Comparison of ENCODE assay signal across 8 mouse cellular contexts in the genomic region with DNA sequence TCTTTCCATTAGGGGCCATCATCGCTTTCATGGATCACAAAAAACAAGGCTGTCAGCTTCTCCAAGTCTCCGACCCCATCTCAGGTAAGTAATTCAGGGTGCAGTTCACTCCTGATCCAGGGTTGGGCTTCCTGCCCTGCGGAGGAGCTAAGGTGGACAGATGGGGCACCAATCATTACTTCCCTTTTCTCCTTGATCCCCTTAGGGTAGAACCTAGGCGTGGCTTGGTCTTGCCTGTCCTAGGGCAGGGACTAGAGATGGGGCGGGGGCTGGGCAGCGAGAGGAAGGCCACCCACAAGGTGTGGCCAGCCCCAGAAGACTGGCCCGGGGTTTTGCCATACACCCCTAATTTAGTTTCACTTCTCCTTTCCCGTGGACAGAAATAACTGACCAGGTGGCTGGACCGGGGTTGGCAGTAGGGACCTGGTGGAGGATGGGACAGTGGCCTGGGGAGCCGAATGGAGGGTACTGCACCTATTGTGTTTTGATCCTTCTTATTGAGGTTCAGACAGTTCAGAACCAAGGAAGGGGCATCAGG. TPM values are rescaled to one million over a fixed set of nuclear protein-coding genes. Genes with fewer than 3 reads are reported as not detected.
DNase-seq lines count a peak whose midpoint lies in the region; ATAC-seq and TF ChIP-seq lines count a peak whose summit lies in the region.

No protein-coding gene starts in this region.

- 0 out of 2 replicates have a peak overlapping the region, but pooled peaks have one; percentile 30 for H3K27ac ChIP-seq in ES-Bruce4 (ENCODE audit: insufficient read depth, low read length)
- H3K27ac ChIP-seq in forebrain, embryonic 13.5 days = no peak overlapping the region
- H3K27ac ChIP-seq in midbrain, postnatal 0 days (ENCODE audit: low read depth, low read length) = no peak overlapping the region

- TF ChIP-seq CTCF in ES-Bruce4 (IDR thresholded peaks at IDR 0.05; ENCODE audit: low read depth, low read length) = no peak
- no peak for TF ChIP-seq CTCF in midbrain, postnatal 0 days (IDR thresholded peaks at IDR 0.05)

- TF ChIP-seq EP300 in ES-Bruce4 (IDR thresholded peaks at IDR 0.05; ENCODE audit: insufficient read depth, low read depth, low read length) = no peak

- H3K36me3 ChIP-seq in ES-Bruce4 (ENCODE audit: control insufficient read depth, insufficient read depth, low read length, poor library complexity, severe bottlenecking) = peaks cover 29% of the 10 kb centered on the region
- H3K36me3 ChIP-seq in forebrain, embryonic 13.5 days (ENCODE audit: poor library complexity, severe bottlenecking) = peaks cover 34% of the 10 kb centered on the region
- peaks cover 27% of the 10 kb centered on the region for H3K36me3 ChIP-seq in midbrain, postnatal 0 days (ENCODE audit: insufficient read depth, low read length)

- H3K4me2 ChIP-seq in forebrain, embryonic 13.5 days = peak overlapping the region; percentile 57
- no peak overlapping the region for H3K4me2 ChIP-seq in midbrain, postnatal 0 days (ENCODE audit: low read depth, low read length, poor library complexity, severe bottlenecking)

- peaks cover 9% of the 10 kb centered on the region for H3K4me1 ChIP-seq in ES-Bruce4 (ENCODE audit: control insufficient read depth, insufficient read depth, low read length)
- H3K4me1 ChIP-seq in forebrain, embryonic 13.5 days = peaks cover 13% of the 10 kb centered on the region
- H3K4me1 ChIP-seq in midbrain, postnatal 0 days (ENCODE audit: insufficient read depth, low read length) = peaks cover 7% of the 10 kb centered on the region; the same call in 1 of the 2 replicates

- H3K9me3 ChIP-seq in ES-Bruce4 (replicated peaks; ENCODE audit: control insufficient read depth, insufficient read depth, low read length, poor library complexity, severe bottlenecking) = no peaks in the 10 kb centered on the region
- H3K9me3 ChIP-seq in forebrain, embryonic 13.5 days (replicated peaks) = no peaks in the 10 kb centered on the region
- no peaks in the 10 kb centered on the region for H3K9me3 ChIP-seq in midbrain, postnatal 0 days (ENCODE audit: low read length)

- ATAC-seq in forebrain, embryonic 13.5 days = no peak
- ATAC-seq in midbrain, postnatal 0 days (ENCODE audit: low FRiP score) = no peak

- peak overlapping the region; percentile 76 for H3K9ac ChIP-seq in ES-Bruce4 (ENCODE audit: low read depth, poor library complexity, severe bottlenecking)
- no peak overlapping the region for H3K9ac ChIP-seq in forebrain, embryonic 13.5 days
- H3K9ac ChIP-seq in midbrain, postnatal 0 days (replicated peaks; ENCODE audit: low read length, poor library complexity, severe bottlenecking) = no peak overlapping the region

- no peaks in the 10 kb centered on the region for H3K27me3 ChIP-seq in ES-Bruce4 (ENCODE audit: control insufficient read depth, insufficient read depth, low read length, poor library complexity, severe bottlenecking)
- peaks cover 57% of the 10 kb centered on the region for H3K27me3 ChIP-seq in forebrain, embryonic 13.5 days
- peaks cover 31% of the 10 kb centered on the region for H3K27me3 ChIP-seq in midbrain, postnatal 0 days (ENCODE audit: insufficient read depth, low read length)

- 12% methylated on average over 10 of the region's 10 CpGs for WGBS in forebrain, embryonic 13.5 days
- WGBS in midbrain, postnatal 0 days = 27% methylated on average over 10 of the region's 10 CpGs

- DNase-seq in A20 (ENCODE audit: low read depth, low spot score) (peak; percentile 96), liver (peak; percentile 60)
- no peak for DNase-seq in midbrain, postnatal 0 days (ENCODE audit: low spot score)
- no peak for DNase-seq in layer of hippocampus, adult 9-11 months
- no peak for DNase-seq in right cerebral cortex, postnatal 14 days
- no peak for DNase-seq in adrenal gland, postnatal 4 days (ENCODE audit: low spot score in 2 of 2)

- no peak for TF ChIP-seq POLR2A in ES-Bruce4 (IDR thresholded peaks at IDR 0.05; ENCODE audit: insufficient read depth, low read length)

- peak overlapping the region; percentile 70 for H3K4me3 ChIP-seq in ES-Bruce4 (ENCODE audit: low read depth, low read length)
- H3K4me3 ChIP-seq in forebrain, embryonic 13.5 days = peak overlapping the region; percentile 33
- H3K4me3 ChIP-seq in midbrain, postnatal 0 days (ENCODE audit: low read depth, low read length) = peak overlapping the region; percentile 32; the same call in 1 of the 2 replicates

RNA-seq across cellular contexts. Expression of a gene that starts 0.6 kb away (rescaled TPM):
- polyA plus RNA-seq in ES-Bruce4 (2011; ENCODE audit: insufficient read depth, insufficient read length, low read depth, missing spikeins) = 25.2 and 30.5 TPM in 2 replicates
- 130 TPM in 2 replicates for polyA plus RNA-seq in forebrain, embryonic 13.5 days (2015; fragmentation: Nextera tagmentation; extraction: Ambion mirVana)
- total RNA-seq in midbrain, postnatal 0 days (2014; rRNA removed) = 58.1 and 70.9 TPM in 2 replicates
- polyA plus RNA-seq in midbrain, postnatal 0 days (2015; fragmentation: Nextera tagmentation; extraction: Ambion mirVana) = 158 and 181 TPM in 2 replicates
- 10 to 100 TPM; 67.0 to 68.8 TPM for total RNA-seq in adrenal gland, postnatal 4 days (2021)

RNA-seq across cellular contexts. Expression of a gene that starts 0.9 kb away (rescaled TPM):
- 21.5 and 23.5 TPM in 2 replicates for polyA plus RNA-seq in ES-Bruce4 (2011; ENCODE audit: insufficient read depth, insufficient read length, low read depth, missing spikeins)
- polyA plus RNA-seq in forebrain, embryonic 13.5 days (2015; fragmentation: Nextera tagmentation; extraction: Ambion mirVana) = 0.23 and 0.35 TPM in 2 replicates
- 0.33 and 1.2 TPM in 2 replicates for total RNA-seq in midbrain, postnatal 0 days (2014; rRNA removed)
- 0.11 TPM in 1 of 2 replicates, not detected in the other for polyA plus RNA-seq in midbrain, postnatal 0 days (2015; fragmentation: Nextera tagmentation; extraction: Ambion mirVana)
- under 1 TPM; 0.25 to 0.39 TPM for total RNA-seq in adrenal gland, postnatal 4 days (2021)

RNA-seq across cellular contexts. Expression of a gene that starts 15.1 kb away (rescaled TPM):
- 16.1 and 19.1 TPM in 2 replicates for polyA plus RNA-seq in ES-Bruce4 (2011; ENCODE audit: insufficient read depth, insufficient read length, low read depth, missing spikeins)
- polyA plus RNA-seq in forebrain, embryonic 13.5 days (2015; fragmentation: Nextera tagmentation; extraction: Ambion mirVana) = 22.4 and 23.6 TPM in 2 replicates
- 114 and 127 TPM in 2 replicates for total RNA-seq in midbrain, postnatal 0 days (2014; rRNA removed)
- 27.8 and 28.1 TPM in 2 replicates for polyA plus RNA-seq in midbrain, postnatal 0 days (2015; fragmentation: Nextera tagmentation; extraction: Ambion mirVana)
- total RNA-seq in adrenal gland, postnatal 4 days (2021) = 10 to 100 TPM; 66.7 to 67.1 TPM

RNA-seq across cellular contexts. Expression of a gene that starts 26.3 kb away (rescaled TPM):
- polyA plus RNA-seq in ES-Bruce4 (2011; ENCODE audit: insufficient read depth, insufficient read length, low read depth, missing spikeins) = 52.3 and 57.4 TPM in 2 replicates
- polyA plus RNA-seq in forebrain, embryonic 13.5 days (2015; fragmentation: Nextera tagmentation; extraction: Ambion mirVana) = 54.0 and 55.7 TPM in 2 replicates
- total RNA-seq in midbrain, postnatal 0 days (2014; rRNA removed) = 74.4 and 97.4 TPM in 2 replicates
- 70.3 and 74.7 TPM in 2 replicates for polyA plus RNA-seq in midbrain, postnatal 0 days (2015; fragmentation: Nextera tagmentation; extraction: Ambion mirVana)
- 10 to 100 TPM; 74.3 to 79.6 TPM for total RNA-seq in adrenal gland, postnatal 4 days (2021)

RNA-seq across cellular contexts. Expression of a gene that starts 51.3 kb away (rescaled TPM):
- 11.7 and 11.9 TPM in 2 replicates for polyA plus RNA-seq in ES-Bruce4 (2011; ENCODE audit: insufficient read depth, insufficient read length, low read depth, missing spikeins)
- 1.5 and 2.6 TPM in 2 replicates for polyA plus RNA-seq in forebrain, embryonic 13.5 days (2015; fragmentation: Nextera tagmentation; extraction: Ambion mirVana)
- total RNA-seq in midbrain, postnatal 0 days (2014; rRNA removed) = 5.6 and 7.3 TPM in 2 replicates
- 5.6 and 6.2 TPM in 2 replicates for polyA plus RNA-seq in midbrain, postnatal 0 days (2015; fragmentation: Nextera tagmentation; extraction: Ambion mirVana)
- total RNA-seq in adrenal gland, postnatal 4 days (2021) = 10 to 100 TPM; 22.3 to 23.8 TPM

Comparison
In these comparisons a context has a peak if more than half of its experiments do, and no peak if none do; other contexts are left out.
1. DNase-seq: peak in A20 (single experiment) and liver (single experiment); none in midbrain, postnatal 0 days (single experiment), layer of hippocampus, adult 9-11 months (single experiment), right cerebral cortex, postnatal 14 days (single experiment) and adrenal gland, postnatal 4 days (0 of 2).
2. RNA of a gene that starts 0.9 kb away (polyA plus RNA-seq): 21.5 to 23.5 TPM in ES-Bruce4; 0.23 to 0.35 TPM in forebrain, embryonic 13.5 days and 0.11 TPM in midbrain, postnatal 0 days; every median in the first group is over 10 times any median in the second.
3. Peak in every context shown above with its lines, with median percentiles within 50 percentile points of each other: H3K4me3 ChIP-seq.